ENCODE assay signal across 8 mouse cellular contexts in genomic region chr7:45712022-45712757, GRCm38 (mm10). TPM values are rescaled to one million over a fixed set of nuclear protein-coding genes. Genes with fewer than 3 reads are reported as not detected.
DNase-seq lines count a peak whose midpoint lies in the region; ATAC-seq lines count a peak whose summit lies in the region.
"Had no signal": no experiment of that assay in that cellular context is flagged by ENCODE, and none has a peak within 500 bp of the region (broad histone marks: within the 10 kb centered on the region; RNA-seq: fewer than 3 reads in every experiment).

No protein-coding gene starts in this region.

- H3K4me3 ChIP-seq in megakaryocyte, embryonic 14.5 days (replicated peaks), result peak overlapping the region; percentile 99
- H3K4me3 ChIP-seq: embryonic facial prominence, embryonic 15.5 days had no signal

- no peak for ATAC-seq in megakaryocyte, adult 5-6 weeks (ENCODE audit: poor library complexity, severe bottlenecking)

- H3K4me1 ChIP-seq in megakaryocyte, embryonic 14.5 days, result peaks cover 90% of the 10 kb centered on the region

- no peaks in the 10 kb centered on the region for H3K27me3 ChIP-seq in megakaryocyte, embryonic 14.5 days (replicated peaks)
- H3K27me3 ChIP-seq: embryonic facial prominence, embryonic 15.5 days had no signal

- peak; percentile 39 to 69 for DNase-seq in cerebellum, postnatal 14 days
- peak; percentile 83 for DNase-seq in kidney, postnatal 14 days
- peak; percentile 91 for DNase-seq in testis, postnatal 10 days (ENCODE audit: low spot score)
- no peak for DNase-seq in right cerebral cortex, adult 2 months (ENCODE audit: low spot score in 2 of 2)
- DNase-seq in thymus, postnatal 0 days (ENCODE audit: low spot score), result no peak

- H3K36me3 ChIP-seq in megakaryocyte, embryonic 14.5 days (replicated peaks; ENCODE audit: low read length), result peaks cover 68% of the 10 kb centered on the region

- H3K9me3 ChIP-seq in megakaryocyte, embryonic 14.5 days, result no peaks in the 10 kb centered on the region
- H3K9me3 ChIP-seq: embryonic facial prominence, embryonic 15.5 days had no signal

RNA-seq across cellular contexts. Expression of gene Rpl18, which starts 3.1 kb away (rescaled TPM):
- polyA plus RNA-seq in megakaryocyte, embryonic 14.5 days (2012; ENCODE audit: insufficient read depth, low replicate concordance), result 10,199 and 14,647 TPM in 2 replicates
- 1,249 and 1,272 TPM in 2 replicates for total RNA-seq in megakaryocyte, adult 5-6 weeks (2015)
- total RNA-seq in megakaryocyte, adult 5-6 weeks (2017), result 1,058 and 1,261 TPM in 2 replicates
- polyA plus RNA-seq in thymus, postnatal 0 days (2015; fragmentation: Nextera tagmentation; extraction: Ambion mirVana), result 1,315 and 1,426 TPM in 2 replicates

RNA-seq across cellular contexts. Expression of gene Sphk2, which starts 5.6 kb away (rescaled TPM):
- polyA plus RNA-seq in megakaryocyte, embryonic 14.5 days (2012; ENCODE audit: insufficient read depth, low replicate concordance), result 242 and 413 TPM in 2 replicates
- total RNA-seq in megakaryocyte, adult 5-6 weeks (2015), result 14.6 and 21.2 TPM in 2 replicates
- total RNA-seq in megakaryocyte, adult 5-6 weeks (2017), result 13.7 and 15.7 TPM in 2 replicates
- polyA plus RNA-seq in thymus, postnatal 0 days (2015; fragmentation: Nextera tagmentation; extraction: Ambion mirVana), result 19.8 and 21.8 TPM in 2 replicates

RNA-seq across cellular contexts. Expression of gene Dbp, which starts 7.3 kb away (rescaled TPM):
- polyA plus RNA-seq in megakaryocyte, embryonic 14.5 days (2012; ENCODE audit: insufficient read depth, low replicate concordance), result 23.4 and 41.9 TPM in 2 replicates
- 3.3 and 4.1 TPM in 2 replicates for total RNA-seq in megakaryocyte, adult 5-6 weeks (2015)
- total RNA-seq in megakaryocyte, adult 5-6 weeks (2017), result 3.9 and 5.9 TPM in 2 replicates
- polyA plus RNA-seq in thymus, postnatal 0 days (2015; fragmentation: Nextera tagmentation; extraction: Ambion mirVana), result 10.6 and 13.4 TPM in 2 replicates

RNA-seq across cellular contexts. Expression of gene Fam83e, which starts 8.8 kb away (rescaled TPM):
- polyA plus RNA-seq in megakaryocyte, embryonic 14.5 days (2012; ENCODE audit: insufficient read depth, low replicate concordance), result not detected in 2 replicates
- 0.18 and 0.29 TPM in 2 replicates for total RNA-seq in megakaryocyte, adult 5-6 weeks (2015)
- total RNA-seq in megakaryocyte, adult 5-6 weeks (2017), result 0.12 and 0.22 TPM in 2 replicates
- polyA plus RNA-seq in thymus, postnatal 0 days (2015; fragmentation: Nextera tagmentation; extraction: Ambion mirVana), result 0.50 and 0.66 TPM in 2 replicates

RNA-seq across cellular contexts. Expression of gene Car11, which starts 12.5 kb away (rescaled TPM):
- polyA plus RNA-seq in megakaryocyte, embryonic 14.5 days (2012; ENCODE audit: insufficient read depth, low replicate concordance), result 1.1 and 3.5 TPM in 2 replicates
- total RNA-seq in megakaryocyte, adult 5-6 weeks (2015), result not detected in 2 replicates
- not detected in 2 replicates for total RNA-seq in megakaryocyte, adult 5-6 weeks (2017)
- 0.35 and 0.36 TPM in 2 replicates for polyA plus RNA-seq in thymus, postnatal 0 days (2015; fragmentation: Nextera tagmentation; extraction: Ambion mirVana)

Comparison
In these comparisons a context has a peak if more than half of its experiments do, and no peak if none do; other contexts are left out.
1. DNase-seq: peak in cerebellum, postnatal 14 days (2 of 2), kidney, postnatal 14 days (single experiment) and testis, postnatal 10 days (single experiment); none in right cerebral cortex, adult 2 months (0 of 2) and thymus, postnatal 0 days (single experiment).
2. RNA of gene Sphk2, which starts 5.6 kb away (polyA plus RNA-seq): 242 to 413 TPM in megakaryocyte, embryonic 14.5 days; 19.8 to 21.8 TPM in thymus, postnatal 0 days; every median in the first group is over 10 times any median in the second.